Mouse (Mus musculus): ENCODE measurements around the gene Afap1l2.

Gene Afap1l2

DNA sequence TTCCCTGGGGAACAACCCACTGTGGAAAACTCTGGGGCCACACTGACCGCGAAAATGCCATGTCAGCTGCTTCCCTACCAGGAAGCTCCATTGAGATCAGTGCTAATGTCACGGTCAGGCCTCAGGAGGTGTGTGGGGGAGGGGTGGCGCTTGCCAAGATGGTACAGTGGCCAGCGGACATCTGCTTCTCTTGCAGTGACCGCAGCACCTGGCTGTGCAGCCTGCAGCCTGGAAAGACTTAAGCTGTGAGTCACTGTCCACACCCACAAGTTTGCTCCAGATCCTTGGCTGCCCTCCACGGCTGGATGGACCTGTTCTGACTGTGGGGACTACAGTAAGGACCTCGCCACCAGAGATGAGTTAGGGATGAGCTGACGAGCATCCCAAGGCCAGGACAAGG is 68.2 kb downstream of the Afap1l2 start:
- peak; percentile 37 for DNase-seq (ENCODE audit: low spot score)

DNA sequence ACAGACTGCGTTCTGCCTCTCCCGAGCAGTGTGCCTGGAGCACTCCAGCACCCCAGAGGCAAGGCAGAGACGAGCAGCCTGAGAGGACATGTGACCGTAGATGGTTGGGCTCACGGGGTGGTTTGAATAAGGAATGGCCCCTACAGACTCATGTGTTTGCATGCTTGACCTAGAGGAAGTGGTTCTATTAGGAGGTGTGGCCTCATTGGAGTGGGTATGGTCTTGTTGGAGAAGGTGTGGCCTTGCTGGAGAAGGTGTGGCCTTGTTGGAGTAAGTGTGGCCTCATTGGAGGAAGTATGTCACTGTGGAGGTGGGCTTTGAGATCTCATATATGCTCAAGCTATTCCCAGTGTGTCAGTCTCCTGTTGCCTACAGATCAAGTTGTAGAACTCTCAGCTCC is 70.1 kb downstream of the Afap1l2 start:
- no peak for DNase-seq (ENCODE audit: low spot score)

DNA sequence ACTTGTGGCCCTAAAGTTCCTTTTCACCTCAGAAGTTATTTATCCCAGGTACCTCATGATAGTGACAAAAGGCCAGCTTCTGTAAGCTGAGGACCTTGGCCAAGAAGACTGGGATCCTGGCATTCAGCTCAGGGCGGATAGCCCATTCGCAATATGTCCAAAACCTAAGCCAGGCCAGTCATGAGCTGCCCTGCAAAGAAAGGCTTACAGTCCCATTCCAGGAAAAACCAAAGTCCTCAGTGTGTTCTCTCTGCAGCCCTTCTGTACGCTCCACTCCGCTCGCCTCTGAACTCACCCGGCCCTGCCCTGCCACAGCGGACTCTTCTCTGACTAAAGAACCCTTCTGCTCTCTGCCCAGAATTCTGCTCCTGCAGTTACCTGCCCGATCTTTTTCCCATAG is 71.8 kb downstream of the Afap1l2 start:
- no peak for DNase-seq (ENCODE audit: low spot score)

DNA sequence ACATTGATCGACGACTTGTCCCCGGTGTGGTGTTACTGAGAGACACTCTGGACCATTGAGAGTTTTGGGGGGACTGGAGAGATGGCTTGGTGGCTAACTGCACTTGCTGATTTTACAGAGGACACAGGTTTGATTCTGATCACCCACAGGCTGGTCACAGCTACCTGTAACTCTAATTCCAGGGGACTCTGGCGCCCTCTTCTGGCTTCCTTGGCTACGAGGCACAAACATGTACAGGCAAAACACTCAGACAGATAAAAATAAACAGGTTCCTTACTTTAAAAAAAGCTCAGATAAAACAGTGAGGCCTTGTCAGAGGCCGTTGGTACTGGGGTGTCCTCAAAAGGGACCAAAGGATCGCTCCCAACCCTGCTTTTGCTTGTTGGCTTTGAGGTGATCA is 72.3 kb downstream of the Afap1l2 start:
- no peak for DNase-seq (ENCODE audit: low spot score)

DNA sequence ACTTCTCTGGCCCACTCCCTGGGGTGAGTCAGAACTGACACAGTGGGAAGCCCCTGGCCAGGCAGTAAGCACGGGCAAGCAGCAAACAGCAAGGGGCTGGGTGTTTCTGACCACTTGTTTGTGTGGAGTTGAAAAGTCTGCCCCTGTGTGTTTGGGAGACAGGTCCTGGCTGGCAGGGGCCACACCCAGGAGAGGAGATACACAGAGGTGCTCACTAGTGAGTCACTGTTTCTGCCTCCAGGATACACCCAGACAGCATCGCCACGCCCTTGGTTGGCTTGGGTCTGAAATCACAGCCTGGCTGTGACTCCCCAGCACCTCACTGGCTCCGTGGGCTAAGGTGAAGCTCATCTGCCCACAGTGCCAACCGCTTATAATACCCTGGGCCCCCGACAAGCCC is 72.9 kb downstream of the Afap1l2 start:
- DNase-seq (ENCODE audit: low spot score): no peak

DNA sequence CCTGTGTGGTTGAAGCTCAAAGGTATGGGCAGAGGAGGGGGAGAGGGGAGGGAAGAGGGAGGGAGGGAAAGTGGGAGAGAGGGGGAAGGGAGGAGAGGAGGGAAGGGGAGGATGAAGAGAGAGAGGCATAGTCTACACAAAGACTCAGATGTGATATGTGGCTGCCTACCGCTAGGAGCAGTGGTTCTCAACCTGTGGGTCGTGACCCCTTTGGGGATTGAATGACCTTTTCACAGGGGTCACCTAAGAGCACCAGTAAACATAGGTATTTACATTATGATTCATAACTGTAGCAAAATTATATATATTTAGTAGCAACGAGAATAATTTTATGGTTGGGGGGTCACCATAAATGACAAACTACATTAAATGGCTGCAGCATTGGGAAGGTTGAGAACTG is 74.2 kb downstream of the Afap1l2 start:
- no peak for DNase-seq (ENCODE audit: low spot score)

DNA sequence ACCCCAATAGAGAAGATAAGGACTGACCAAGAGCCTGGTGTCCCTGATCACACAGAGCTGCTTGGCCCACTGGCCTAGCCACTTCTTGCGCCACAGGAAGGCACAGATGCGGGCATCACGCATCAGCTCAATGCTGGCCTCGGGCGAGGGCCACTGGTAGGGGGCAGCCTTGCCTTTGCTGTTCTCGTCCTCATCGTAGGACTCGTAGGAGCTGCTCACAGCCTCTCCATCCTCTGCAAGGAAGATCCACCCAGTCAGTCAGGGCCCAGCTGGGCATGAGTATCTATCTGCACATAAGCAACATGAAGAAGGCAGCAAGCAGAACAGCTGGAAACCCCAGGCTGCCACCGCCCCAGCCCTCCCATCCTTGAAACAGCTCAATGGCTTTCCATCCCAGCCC is 78.0 kb downstream of the Afap1l2 start:
- no peak for DNase-seq (ENCODE audit: low spot score)

DNA sequence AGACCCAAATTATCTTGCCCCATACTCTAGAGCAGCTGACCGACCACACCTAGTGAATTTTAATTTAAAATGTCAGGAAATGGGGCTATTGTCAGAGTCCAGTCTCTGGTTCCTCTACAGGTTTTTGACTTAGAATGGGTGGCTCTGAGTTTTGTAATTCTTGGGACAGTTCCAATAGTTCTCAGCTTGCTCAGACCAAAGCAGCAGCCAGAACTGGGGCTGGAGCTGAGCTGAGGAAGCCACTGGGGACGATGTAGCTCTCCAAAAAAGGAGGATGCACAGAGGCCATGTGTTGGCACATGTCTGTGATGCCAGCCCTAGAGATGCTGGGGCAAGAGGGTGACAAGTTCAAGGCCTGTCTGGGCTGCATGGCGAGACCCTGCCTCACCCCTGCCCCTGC is 78.6 kb downstream of the Afap1l2 start:
- DNase-seq (ENCODE audit: low spot score): no peak

DNA sequence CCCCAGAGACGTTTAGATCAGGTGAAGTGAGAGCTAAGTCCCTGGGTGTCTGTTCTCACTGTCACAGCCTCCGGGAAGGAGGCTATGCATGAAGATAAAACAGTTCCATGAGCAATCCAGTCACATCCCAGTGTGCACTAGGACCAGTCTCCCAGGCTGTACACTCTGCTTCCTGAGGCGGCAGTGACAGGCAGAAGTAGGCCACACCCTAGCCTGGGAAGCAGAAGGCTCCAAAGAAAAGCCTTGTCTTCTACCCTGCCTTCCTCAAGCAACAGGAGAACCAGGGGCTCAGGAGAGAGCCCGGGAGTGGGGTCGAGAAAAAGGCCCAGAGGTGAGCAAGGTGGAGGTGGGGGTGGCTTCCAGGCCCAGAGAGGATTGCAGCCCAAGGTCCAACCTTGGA is 86.3 kb downstream of the Afap1l2 start:
- DNase-seq (ENCODE audit: low spot score): no peak

DNA sequence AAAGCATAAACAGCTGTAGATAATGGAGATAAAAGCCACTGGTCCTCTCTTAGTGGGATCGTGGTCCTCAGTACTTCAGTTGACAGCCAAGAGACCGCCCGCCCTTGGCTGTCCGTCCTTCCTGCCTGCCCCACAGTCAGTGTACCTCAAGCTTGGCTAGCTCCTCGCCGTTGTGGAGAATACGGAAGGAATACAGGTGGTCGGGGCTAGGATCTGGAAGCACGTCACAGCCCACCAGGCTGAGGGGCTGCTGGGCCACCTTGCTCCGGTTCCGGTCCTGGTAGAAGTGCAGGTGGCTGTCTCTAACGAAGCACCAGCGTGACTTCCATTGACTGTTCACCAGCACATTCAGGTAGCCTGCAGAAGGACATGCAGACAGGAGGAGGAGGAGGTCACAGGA is 87.8 kb downstream of the Afap1l2 start:
- no peak for DNase-seq (ENCODE audit: low spot score)

DNA sequence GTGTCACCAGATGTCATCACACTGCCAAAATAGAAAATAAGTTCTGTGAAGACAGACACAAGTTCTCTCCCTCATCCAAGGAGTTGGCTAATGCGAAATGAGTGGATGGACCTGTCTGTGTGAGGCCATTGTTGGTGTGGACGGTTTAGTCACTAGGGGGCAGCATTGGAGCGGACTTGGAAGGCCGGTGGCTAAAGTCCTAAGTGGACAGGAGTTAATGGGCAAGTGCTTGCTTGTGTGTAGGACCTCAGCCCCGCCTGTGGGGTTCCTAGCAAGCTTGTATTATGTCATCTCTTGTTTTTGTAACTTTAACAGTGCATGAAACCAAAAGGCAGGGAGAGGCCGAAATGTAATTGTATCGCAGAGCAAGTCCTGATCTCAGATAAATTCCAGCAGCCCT is 88.4 kb downstream of the Afap1l2 start:
- DNase-seq (ENCODE audit: low spot score): peak; percentile 93

DNA sequence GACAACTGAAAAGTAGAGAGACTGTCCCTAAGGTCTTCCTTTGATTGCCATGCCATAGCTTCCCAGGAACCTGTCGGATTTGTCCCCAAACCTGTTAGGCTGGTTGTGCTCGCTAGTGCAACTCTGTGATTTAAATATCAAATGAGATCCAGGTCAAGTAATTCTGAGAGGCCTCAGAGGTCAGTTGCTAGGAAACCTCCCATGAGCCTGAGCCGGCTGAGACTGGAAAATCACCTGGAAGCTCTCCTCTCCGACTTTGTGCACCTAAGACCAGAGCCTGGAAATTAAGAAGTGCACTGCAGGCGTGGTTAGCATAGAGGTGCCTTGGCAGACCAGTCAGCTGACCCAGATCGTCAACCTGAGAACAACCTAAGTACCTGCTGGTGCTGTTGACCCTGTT is 92.9 kb downstream of the Afap1l2 start:
- peak; percentile 35 for DNase-seq (ENCODE audit: low spot score)

DNA sequence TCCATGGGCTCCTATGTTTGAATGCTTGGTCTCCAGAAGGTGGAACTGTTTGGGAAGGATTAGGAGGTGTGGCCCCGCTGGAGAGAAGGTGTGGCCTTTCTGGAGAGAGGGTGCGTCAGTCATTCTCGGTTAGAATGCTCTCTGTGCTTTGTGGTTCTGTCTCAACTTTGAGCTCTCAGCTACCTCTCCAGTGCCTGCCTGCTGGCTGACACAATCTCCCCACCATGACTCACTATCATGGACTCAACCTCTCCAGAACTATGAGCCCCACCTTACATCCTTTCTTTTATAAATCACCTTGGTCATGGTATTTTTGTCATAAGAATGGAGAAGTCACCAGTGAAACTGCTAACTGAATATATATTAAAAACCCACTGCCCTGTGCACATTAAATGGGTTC is 93.4 kb downstream of the Afap1l2 start:
- no peak for DNase-seq (ENCODE audit: low spot score)

DNA sequence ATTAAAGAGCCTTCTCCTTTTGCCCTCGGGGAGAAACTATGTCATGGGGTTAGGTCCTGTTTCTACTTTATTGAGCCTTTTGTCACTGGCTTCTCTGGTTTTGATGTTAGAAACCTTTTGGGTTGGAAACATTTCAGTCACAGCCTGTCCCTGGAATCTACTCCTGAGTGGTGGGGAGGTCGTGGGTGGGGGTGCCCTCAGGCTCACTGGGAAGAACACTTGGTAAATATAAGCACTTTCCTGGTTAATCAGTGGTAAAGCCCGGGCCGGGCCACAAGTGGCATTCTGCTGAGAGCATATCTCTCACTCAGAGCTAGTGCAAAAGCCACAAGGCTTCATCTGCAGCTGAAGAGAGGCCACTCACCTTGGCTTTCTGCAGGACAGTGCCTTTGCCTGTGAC is 94.3 kb downstream of the Afap1l2 start:
- DNase-seq (ENCODE audit: low spot score): no peak

DNA sequence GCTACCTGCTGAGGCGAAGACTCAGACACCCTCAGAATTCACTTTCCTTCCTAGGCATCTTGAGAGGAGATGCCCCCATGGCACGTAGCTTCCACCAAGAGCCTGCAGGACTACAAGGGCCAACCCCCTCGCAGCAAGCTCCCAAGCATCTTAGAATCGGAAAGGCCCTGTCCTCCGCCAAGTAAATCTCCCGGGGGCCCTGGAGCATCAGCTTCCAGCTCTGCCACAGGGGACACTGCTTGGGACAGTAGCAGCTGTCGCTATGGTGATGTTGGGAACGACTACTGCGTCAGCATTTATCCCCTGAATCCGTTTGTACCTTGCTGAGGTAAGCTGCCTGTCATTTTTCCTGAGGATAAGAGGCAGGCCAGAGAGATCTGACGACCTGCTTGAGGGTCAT is 97.5 kb downstream of the Afap1l2 start:
- DNase-seq (ENCODE audit: low spot score): no peak

DNA sequence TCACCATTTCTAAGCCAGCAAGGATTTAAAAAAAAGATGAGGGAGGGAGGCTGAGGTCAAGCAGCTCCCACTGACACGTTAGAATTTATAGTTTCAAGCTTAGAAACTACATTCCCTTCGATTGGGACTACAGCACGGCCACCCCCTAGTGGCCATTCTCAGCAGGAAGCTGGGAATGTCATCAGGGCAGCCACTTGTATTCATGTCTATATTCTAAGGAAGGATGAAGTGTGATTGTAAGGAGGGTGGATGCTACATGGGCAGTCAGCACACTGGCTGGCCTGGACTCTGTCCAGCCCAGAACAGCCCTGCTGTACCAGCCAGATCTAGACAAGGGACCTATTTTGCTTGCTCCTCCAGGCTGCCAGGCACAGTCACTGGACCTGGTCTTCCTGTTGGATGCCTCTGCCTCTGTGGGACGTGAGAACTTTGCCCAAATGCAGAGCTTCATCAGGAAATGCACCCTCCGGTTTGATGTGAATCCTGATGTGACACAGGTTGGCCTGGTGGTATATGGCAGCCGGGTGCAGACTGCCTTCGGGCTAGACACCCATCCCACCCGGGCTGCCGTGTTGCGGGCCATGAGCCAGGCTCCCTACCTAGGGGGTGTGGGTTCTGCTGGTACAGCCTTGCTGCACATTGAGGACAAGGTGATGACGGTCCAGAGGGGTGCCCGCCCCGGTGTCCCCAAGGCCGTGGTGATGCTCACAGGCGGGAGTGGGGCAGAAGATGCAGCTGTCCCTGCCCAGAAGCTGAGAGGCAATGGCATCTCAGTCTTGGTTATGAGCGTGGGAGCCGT is 99.4 kb downstream of the Afap1l2 start:
- peak; percentile 88 for DNase-seq (ENCODE audit: low spot score)

DNA sequence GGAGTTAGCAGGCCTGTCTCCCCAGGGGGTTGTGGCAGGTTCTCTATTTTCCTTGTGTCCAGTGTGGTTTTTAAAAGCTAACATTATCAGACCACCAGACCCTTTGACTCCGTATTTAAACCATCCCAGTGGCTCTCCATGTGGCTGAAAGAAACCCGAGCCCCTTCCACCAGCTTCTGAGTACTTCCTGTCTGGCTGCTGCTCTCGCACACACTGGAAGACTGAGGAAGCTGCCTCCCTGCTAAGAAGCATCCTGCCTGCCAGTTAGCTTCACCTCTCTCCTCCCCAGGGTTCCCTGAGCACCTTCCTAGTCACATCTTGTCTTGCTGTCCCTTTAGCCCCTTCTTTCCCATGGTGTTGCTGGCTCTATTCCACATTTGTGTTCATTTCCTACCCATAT is 100.2 kb downstream of the Afap1l2 start:
- DNase-seq (ENCODE audit: low spot score): peak; percentile 29

DNA sequence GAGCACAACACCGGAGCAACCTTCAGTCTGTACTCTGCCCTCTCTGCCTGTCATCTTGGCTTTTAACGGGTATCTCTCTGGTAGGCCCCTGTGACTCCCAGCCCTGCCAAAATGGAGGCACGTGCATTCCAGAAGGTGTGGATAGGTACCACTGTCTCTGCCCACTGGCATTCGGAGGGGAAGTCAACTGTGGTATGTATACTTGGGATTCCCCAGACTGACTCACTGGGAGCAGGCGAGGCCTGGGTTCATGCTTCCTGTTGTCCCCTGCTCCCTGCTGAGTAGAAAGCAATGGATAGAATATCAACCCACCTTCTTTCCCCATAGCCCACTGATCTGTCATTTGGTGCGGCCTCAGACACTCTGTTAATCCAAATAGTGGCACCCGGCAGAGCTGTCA is 102.6 kb downstream of the Afap1l2 start:
- DNase-seq (ENCODE audit: low spot score): no peak

DNA sequence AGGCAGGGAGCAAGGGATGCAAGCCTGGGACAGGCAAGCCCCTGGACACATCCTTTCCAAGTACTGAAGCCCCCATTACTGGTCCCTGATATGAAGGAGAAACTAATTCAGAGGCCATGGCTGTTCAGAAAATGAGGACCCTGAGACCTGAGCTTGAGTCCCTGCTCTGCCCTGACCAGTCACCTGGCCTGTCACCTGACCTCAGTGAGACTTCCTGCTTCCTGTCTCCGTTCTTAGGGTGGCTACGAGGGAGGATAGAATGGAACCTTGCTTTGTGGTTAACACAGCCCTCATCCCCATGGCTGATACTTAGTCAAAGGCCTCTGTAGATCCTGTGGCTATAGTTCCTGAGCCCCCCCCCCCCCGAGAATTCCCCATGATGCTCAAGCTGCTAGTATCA is 103.9 kb downstream of the Afap1l2 start:
- DNase-seq (ENCODE audit: low spot score): no peak

DNA sequence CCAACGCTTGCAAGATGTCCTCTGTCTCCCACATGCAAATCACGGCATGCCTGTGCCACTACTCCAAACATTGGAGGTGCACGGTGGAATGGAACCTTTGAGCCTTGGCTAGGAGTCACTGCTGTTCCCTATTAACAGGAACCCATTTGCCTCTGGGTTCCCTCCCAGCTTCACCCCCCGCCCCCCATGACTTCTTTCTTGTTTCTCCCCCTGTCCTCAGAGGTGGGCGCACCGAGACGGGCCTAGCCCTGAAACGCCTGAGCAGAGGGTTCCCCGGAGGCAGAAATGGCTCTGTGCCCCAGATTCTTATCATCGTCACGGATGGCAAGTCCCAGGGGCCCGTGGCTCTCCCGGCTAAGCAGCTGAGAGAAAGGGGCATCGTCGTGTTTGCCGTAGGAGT is 110.4 kb downstream of the Afap1l2 start:
- DNase-seq (ENCODE audit: low spot score): no peak

DNA sequence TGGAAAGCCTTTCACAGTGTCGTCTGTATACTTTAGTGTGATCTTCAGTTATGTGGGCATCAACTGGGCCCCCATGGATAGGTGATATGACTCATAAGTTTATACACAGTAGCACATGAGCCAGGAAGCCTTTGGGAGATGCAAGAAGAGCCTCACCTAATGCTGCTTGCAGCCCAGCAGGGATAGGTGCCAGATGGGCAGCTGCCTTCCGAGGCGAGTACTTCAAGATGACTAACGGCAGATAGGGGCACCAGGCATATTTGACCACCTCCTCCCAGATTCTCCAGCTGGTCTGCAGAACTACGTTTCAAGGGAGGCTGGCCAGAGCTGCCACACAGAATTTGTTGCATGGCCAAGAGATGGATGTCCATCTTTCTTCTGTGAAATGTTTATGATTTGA is 114.7 kb downstream of the Afap1l2 start:
- DNase-seq (ENCODE audit: low spot score): no peak

DNA sequence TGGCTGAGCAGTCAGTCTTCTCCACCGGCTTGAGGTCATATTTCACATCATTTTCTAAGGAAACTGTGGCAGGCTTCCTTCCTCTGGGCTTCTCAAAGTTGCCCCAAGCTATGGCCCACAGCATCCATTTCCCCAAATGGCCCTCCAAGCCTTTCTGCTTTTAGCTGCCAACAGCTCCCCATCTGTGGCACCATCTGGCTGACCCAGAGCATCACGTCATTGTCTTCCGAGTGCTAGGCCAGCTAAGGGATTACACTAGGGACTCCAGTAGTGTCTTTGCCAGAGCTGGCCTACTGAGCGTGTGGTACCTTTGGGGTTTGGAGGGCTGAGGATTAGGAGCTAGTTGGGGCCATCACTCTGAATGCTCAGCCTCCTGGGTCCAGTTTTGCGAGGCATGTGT is 115.4 kb downstream of the Afap1l2 start:
- no peak for DNase-seq (ENCODE audit: low spot score)

DNA sequence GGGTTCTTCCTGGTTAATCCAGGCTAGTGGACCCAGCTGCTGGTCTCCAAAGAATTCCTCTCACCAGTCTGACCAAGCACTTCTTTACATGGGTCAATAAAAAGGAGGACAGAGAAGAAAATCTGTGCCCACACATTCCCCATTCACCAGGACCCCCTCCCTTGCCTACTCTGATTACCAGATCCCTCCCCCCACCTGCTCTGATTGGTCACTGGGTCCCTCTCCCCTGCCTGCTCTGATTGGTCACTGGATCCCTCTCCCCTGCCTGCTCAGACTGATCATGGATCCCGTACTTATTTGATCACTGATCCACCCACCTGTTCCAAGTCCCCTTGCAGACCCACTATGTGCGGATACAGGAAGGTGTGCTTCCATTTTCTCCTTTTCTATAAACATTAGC is 116.6 kb downstream of the Afap1l2 start:
- DNase-seq (ENCODE audit: low spot score): peak; percentile 46

DNA sequence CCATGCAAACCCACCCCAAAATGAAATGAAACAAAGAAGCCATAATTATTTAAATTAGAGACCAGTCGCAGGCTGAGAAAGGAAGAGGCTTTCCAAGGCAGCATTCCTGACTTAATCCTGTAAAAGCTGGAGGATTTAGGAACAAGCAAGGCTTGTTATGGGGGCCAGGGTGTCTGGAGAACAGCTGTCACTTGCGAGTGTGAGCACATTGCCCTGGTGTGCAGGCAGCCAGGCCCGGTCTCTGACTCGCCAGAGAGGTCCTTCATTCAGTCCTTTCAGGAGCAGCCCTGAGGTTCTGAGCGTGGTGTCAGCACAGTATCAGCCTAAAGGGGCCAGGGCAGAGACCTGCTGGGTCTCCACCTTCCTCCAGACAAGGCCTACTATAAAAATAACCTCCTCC is 119.4 kb downstream of the Afap1l2 start:
- peak; percentile 30 for DNase-seq (ENCODE audit: low spot score)

DNA sequence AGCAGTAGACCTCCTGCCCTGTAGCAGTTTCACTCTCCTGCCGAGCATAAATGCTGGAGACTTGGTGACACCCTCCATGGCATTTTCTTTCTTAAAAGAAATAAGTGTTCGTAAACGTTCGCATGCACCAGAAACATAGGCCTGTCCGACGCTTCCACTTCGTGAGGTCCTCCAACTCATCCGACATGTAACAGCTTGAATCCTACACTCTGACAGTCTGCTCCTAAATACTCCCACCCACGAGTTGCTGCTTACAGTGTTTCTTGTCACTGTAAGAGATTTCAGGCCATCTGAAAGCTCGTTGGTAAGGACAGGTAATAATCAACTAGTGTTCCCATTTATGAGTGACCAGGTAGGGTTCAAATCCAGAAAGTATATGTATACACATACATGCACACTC is 120.1 kb downstream of the Afap1l2 start:
- no peak for DNase-seq (ENCODE audit: low spot score)
